Mouse (Mus musculus) stomach, postnatal 0 days (tissue): Measurements from ENCODE around the gene Iqcd.

Experiments used
- CTCF ChIP-seq: IDR thresholded peaks from 2 replicates; pipeline ENCODE4 v1.5.1; 2016; ENCODE audit warnings: antibody characterized with exemption, low read depth, mild to moderate bottlenecking, moderate library complexity
- EP300 ChIP-seq: optimal IDR thresholded peaks from 2 replicates; pipeline ENCODE3; 2016; ENCODE audit warnings: antibody characterized with exemption

DNA sequence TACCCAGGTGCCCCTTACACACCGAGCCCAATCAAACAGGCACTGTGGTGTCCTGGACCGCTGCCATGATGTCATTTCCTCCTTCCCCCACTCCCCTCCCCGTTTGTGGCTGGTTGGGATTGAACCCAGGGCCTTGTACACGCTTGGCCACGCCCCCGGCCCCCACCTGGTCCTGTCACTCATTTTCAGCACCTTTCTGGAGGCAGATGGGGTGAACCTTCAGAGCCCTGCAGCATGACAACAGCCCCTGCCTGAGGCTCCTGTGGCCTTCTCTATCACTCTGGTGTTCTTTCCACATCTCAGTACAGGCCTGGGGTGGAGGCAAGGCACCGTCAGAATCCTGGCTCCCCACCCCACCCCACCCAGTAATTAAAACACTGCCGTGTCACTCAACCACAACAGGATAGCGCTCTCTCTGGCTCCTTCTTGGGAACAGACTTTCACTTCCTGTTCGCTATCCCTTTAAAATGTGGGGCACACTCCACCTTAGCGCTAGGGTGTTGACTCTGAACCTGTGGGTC is 12.0 kb upstream of the Iqcd start:
- no peak for TF ChIP-seq CTCF
- no peak for TF ChIP-seq EP300
